ENCODE assay signal across 20 mouse cellular contexts in genomic region chr6:127942421-127942820, GRCm38 (mm10). TPM values are rescaled to one million over a fixed set of nuclear protein-coding genes. Genes with fewer than 3 reads are reported as not detected.
DNase-seq lines count a peak whose midpoint lies in the region.
"Had no signal": no experiment of that assay in that cellular context is flagged by ENCODE, and none has a peak within 500 bp of the region (broad histone marks: within the 10 kb centered on the region; RNA-seq: fewer than 3 reads in every experiment).

No protein-coding gene starts in this region.

- no peak overlapping the region for H3K27ac ChIP-seq in hindbrain, embryonic 10.5 days
- H3K27ac ChIP-seq: embryonic facial prominence, embryonic 12.5 days; embryonic facial prominence, embryonic 15.5 days; gastrocnemius, adult 2 months; hindbrain, embryonic 13.5 days; intestine, embryonic 15.5 days had no signal

- no peaks in the 10 kb centered on the region for H3K9me3 ChIP-seq in hindbrain, embryonic 10.5 days
- H3K9me3 ChIP-seq: embryonic facial prominence, embryonic 12.5 days; embryonic facial prominence, embryonic 15.5 days; hindbrain, embryonic 13.5 days; intestine, embryonic 15.5 days had no signal

- peak; percentile 29 for DNase-seq in ovary, adult 18-20 months (ENCODE audit: low spot score)
- DNase-seq in ovary, postnatal 36 days (ENCODE audit: low spot score) = no peak
- peak; percentile 44 for DNase-seq in adrenal gland, postnatal 10 days
- DNase-seq in adrenal gland, postnatal 36 days = peak; percentile 59 to 64
- no peak for DNase-seq in left cerebral cortex, adult 9 months (ENCODE audit: low spot score in 2 of 2)
- no peak for DNase-seq in hindbrain, embryonic 10.5 days (ENCODE audit: low spot score)
- DNase-seq: cerebellum, adult 18-20 months; cerebellum, adult 9-10 months; cerebellum, postnatal 14 days; forebrain, postnatal 0 days; gastrocnemius, adult 2 months; gastrocnemius, postnatal 14 days; heart, adult 11 months had no signal

- no peaks in the 10 kb centered on the region for H3K36me3 ChIP-seq in hindbrain, embryonic 10.5 days
- H3K36me3 ChIP-seq: intestine, embryonic 15.5 days had no signal

- H3K4me1 ChIP-seq in hindbrain, embryonic 10.5 days (replicated peaks) = peaks cover 3% of the 10 kb centered on the region; the same call in 1 of the 2 replicates
- H3K4me1 ChIP-seq: embryonic facial prominence, embryonic 12.5 days; embryonic facial prominence, embryonic 15.5 days; hindbrain, embryonic 13.5 days; intestine, embryonic 15.5 days had no signal

- H3K27me3 ChIP-seq in hindbrain, embryonic 10.5 days (ENCODE audit: insufficient read depth, poor library complexity, severe bottlenecking) = no peaks in the 10 kb centered on the region
- H3K27me3 ChIP-seq: embryonic facial prominence, embryonic 12.5 days; embryonic facial prominence, embryonic 15.5 days; hindbrain, embryonic 13.5 days; intestine, embryonic 15.5 days had no signal

- 90% methylated on average over 8 of the region's 8 CpGs for WGBS in hindbrain, embryonic 10.5 days

- no peak overlapping the region for H3K4me3 ChIP-seq in hindbrain, embryonic 10.5 days
- H3K4me3 ChIP-seq: embryonic facial prominence, embryonic 12.5 days; embryonic facial prominence, embryonic 15.5 days; gastrocnemius, adult 2 months; hindbrain, embryonic 13.5 days; intestine, embryonic 15.5 days had no signal

RNA-seq across cellular contexts. Expression of gene Tspan11, which starts 55.0 kb away (rescaled TPM):
- 1 to 10 TPM; 4.1 to 5.0 TPM for total RNA-seq in adrenal gland, postnatal 10 days (2021)
- 10 to 100 TPM in 1 of 2 experiments, 1 to 10 TPM in 1; 5.2 to 25.9 TPM for total RNA-seq in adrenal gland, postnatal 36 days (2021)
- 6.8 and 15.4 TPM in 2 replicates for polyA plus RNA-seq in hindbrain, embryonic 10.5 days (2016; fragmentation: Nextera tagmentation; extraction: Ambion mirVana)
- total RNA-seq: hematopoietic stem cell, adult 5-6 weeks; MEL had no signal
- polyA plus RNA-seq: CD4-positive, CD25-positive, alpha-beta regulatory T cell, adult 4 months had no signal

Comparison
In these comparisons a context has a peak if more than half of its experiments do, and no peak if none do; other contexts are left out.
1. DNase-seq: peak in ovary, adult 18-20 months (single experiment), adrenal gland, postnatal 10 days (single experiment) and adrenal gland, postnatal 36 days (2 of 2); none in ovary, postnatal 36 days (single experiment), left cerebral cortex, adult 9 months (0 of 2) and hindbrain, embryonic 10.5 days (single experiment).